Mouse (Mus musculus) stomach, postnatal 0 days (tissue): ENCODE data around the gene Crtc1. TPM values are rescaled to one million over a fixed set of nuclear protein-coding genes. Genes with fewer than 3 reads are reported as not detected.

Experiments
- ATAC-seq: fragments of 200-750 bp; cut with Nextera tagmentation; 2 replicates; pipeline ENCODE4 v1.8.0; 2017; ENCODE audit not compliant: low FRiP score, low TSS enrichment
- DNase-seq: peaks from one replicate; pipeline ENCODE4 v3.0.0-alpha.2; 2016; ENCODE audit warnings: low spot score
- H3K27ac ChIP-seq: fragments of 300-500 bp; sonication (generic); replicated peaks from 2 replicates; pipeline ENCODE4 v1.5.1; 2014; ENCODE audit warnings: mild to moderate bottlenecking, control low read depth
- H3K27me3 ChIP-seq: fragments of 300-500 bp; sonication (generic); 2 replicates; pipeline ENCODE4 v1.6.1; 2014; ENCODE audit warnings: low read length; ENCODE audit not compliant: control insufficient read depth, insufficient read depth
- H3K36me3 ChIP-seq: fragments of 300-500 bp; sonication (generic); 2 replicates; pipeline ENCODE4 v1.6.1; 2014; ENCODE audit warnings: low read length, mixed read lengths; ENCODE audit not compliant: control insufficient read depth, insufficient read depth
- H3K4me1 ChIP-seq: fragments of 300-500 bp; sonication (generic); replicated peaks from 2 replicates; pipeline ENCODE4 v1.6.1; 2014; ENCODE audit warnings: antibody characterized with exemption; ENCODE audit not compliant: control insufficient read depth, insufficient read depth
- H3K4me2 ChIP-seq: fragments of 300-500 bp; sonication (generic); replicated peaks from 2 replicates; pipeline ENCODE4 v1.6.1; 2014; ENCODE audit warnings: low read depth, mild to moderate bottlenecking, control low read depth, moderate library complexity
- H3K4me3 ChIP-seq: fragments of 300-500 bp; sonication (generic); 2 replicates; pipeline ENCODE4 v1.5.1; 2014; ENCODE audit warnings: low read depth, low read length, control low read depth
- H3K9ac ChIP-seq: fragments of 300-500 bp; sonication (generic); 2 replicates; pipeline ENCODE4 v1.6.1; 2014; ENCODE audit warnings: mild to moderate bottlenecking, low read length, control low read depth, mixed read lengths
- H3K9me3 ChIP-seq: fragments of 300-500 bp; sonication (generic); 2 replicates; pipeline ENCODE4 v1.6.1; 2016; ENCODE audit warnings: low read length; ENCODE audit not compliant: control insufficient read depth
- CTCF ChIP-seq: IDR thresholded peaks from 2 replicates; pipeline ENCODE4 v1.5.1; 2016; ENCODE audit warnings: antibody characterized with exemption, low read depth, mild to moderate bottlenecking, moderate library complexity
- EP300 ChIP-seq: optimal IDR thresholded peaks from 2 replicates; pipeline ENCODE3; 2016; ENCODE audit warnings: antibody characterized with exemption
- WGBS: fragments of 180-500 bp; shearing (Covaris S2); extraction: QIAGEN DNeasy Blood & Tissue Kit; methylation state at CpG from one replicate; pipeline ENCODE4 v1.1.7; 2014; 5-methylcytosine and 5-hydroxymethylcytosine counted together
- polyA plus RNA-seq: library from polyadenylated mRNA; unstranded; fragments of >200 nt; fragmentation: Nextera tagmentation; extraction: Ambion mirVana; gene quantifications from 2 replicates; pipeline ENCODE4 v1.2.1, GENCODE M21; 2015

Gene Crtc1
- polyA plus RNA-seq, 1 experiment from 2014 or later: 8.0 TPM

GRCm38 (mm10) chr8:70410281-70410680 lies 29.1 kb downstream of the Crtc1 start:
- WGBS: 91% methylated on average over 5 of the region's 5 CpGs
- no peak for DNase-seq
- H3K9me3 ChIP-seq: no peaks in the 10 kb centered on the region
- no peak for ATAC-seq
- no peak overlapping the region for H3K27ac ChIP-seq
- H3K9ac ChIP-seq: no peak overlapping the region
- 0 out of 2 replicates have a peak, but pooled peaks cover 2% of the 10 kb centered on the region for H3K36me3 ChIP-seq
- no peak for TF ChIP-seq EP300
- TF ChIP-seq CTCF: no peak
- peaks cover 22% of the 10 kb centered on the region for H3K4me1 ChIP-seq
- H3K27me3 ChIP-seq: no peaks in the 10 kb centered on the region
- H3K4me3 ChIP-seq: no peak overlapping the region
- H3K4me2 ChIP-seq: no peak overlapping the region

GRCm38 (mm10) chr8:70409455-70409871 lies 29.9 kb downstream of the Crtc1 start:
- Histone ChIP-seq H3K9me3 (no peaks in the 10 kb centered on the region), H3K27ac (peak overlapping the region; percentile 80), H3K4me3 (no peak overlapping the region), H3K27me3 (no peaks in the 10 kb centered on the region), H3K9ac (no peak overlapping the region), H3K36me3 (0 out of 2 replicates have a peak, but pooled peaks cover 2% of the 10 kb centered on the region), H3K4me1 (peaks cover 22% of the 10 kb centered on the region), H3K4me2 (no peak overlapping the region)
- peak; percentile 54 for ATAC-seq
- WGBS: 18% methylated on average over 9 of the region's 9 CpGs
- DNase-seq: peak; percentile 77
- TF ChIP-seq EP300 (no peak), CTCF (peak; percentile 9; the same call in 1 of the 2 replicates)

GRCm38 (mm10) chr8:70409019-70409418 lies 30.4 kb downstream of the Crtc1 start:
- DNase-seq: peak; percentile 57
- H3K4me2 ChIP-seq: peak overlapping the region; percentile 15
- no peaks in the 10 kb centered on the region for H3K36me3 ChIP-seq
- ATAC-seq: no peak
- no peaks in the 10 kb centered on the region for H3K9me3 ChIP-seq
- 73% methylated on average over 10 of the region's 10 CpGs for WGBS
- peak overlapping the region; percentile 80 for H3K27ac ChIP-seq
- TF ChIP-seq CTCF (no peak), EP300 (no peak)
- H3K27me3 ChIP-seq: no peaks in the 10 kb centered on the region
- no peak overlapping the region; the same call in 1 of the 2 replicates for H3K9ac ChIP-seq
- H3K4me1 ChIP-seq: peaks cover 22% of the 10 kb centered on the region
- no peak overlapping the region for H3K4me3 ChIP-seq

GRCm38 (mm10) chr8:70408301-70408700 lies 31.1 kb downstream of the Crtc1 start:
- DNase-seq (peak; percentile 82), ATAC-seq (peak; percentile 73)
- TF ChIP-seq EP300: no peak
- no peak for TF ChIP-seq CTCF
- Histone ChIP-seq H3K9ac (peak overlapping the region; percentile 18; the same call in 1 of the 2 replicates), H3K36me3 (no peaks in the 10 kb centered on the region), H3K9me3 (no peaks in the 10 kb centered on the region), H3K27ac (peak overlapping the region; percentile 80), H3K4me3 (no peak overlapping the region), H3K4me2 (peak overlapping the region; percentile 15), H3K27me3 (no peaks in the 10 kb centered on the region), H3K4me1 (peaks cover 22% of the 10 kb centered on the region)
- WGBS: 37% methylated on average over 6 of the region's 6 CpGs

GRCm38 (mm10) chr8:70406427-70407069 lies 32.8 kb downstream of the Crtc1 start:
- Histone ChIP-seq H3K36me3 (no peaks in the 10 kb centered on the region), H3K27me3 (no peaks in the 10 kb centered on the region), H3K4me1 (peaks cover 22% of the 10 kb centered on the region), H3K9me3 (no peaks in the 10 kb centered on the region), H3K4me2 (no peak overlapping the region), H3K9ac (peak overlapping the region; percentile 18; the same call in 1 of the 2 replicates), H3K27ac (peak overlapping the region; percentile 35; the same call in 1 of the 2 replicates), H3K4me3 (no peak overlapping the region)
- ATAC-seq (peak; percentile 62), DNase-seq (peak; percentile 72)
- WGBS: 51% methylated on average over 11 of the region's 11 CpGs
- TF ChIP-seq EP300: no peak
- no peak for TF ChIP-seq CTCF

- Histone ChIP-seq H3K27ac (no peak overlapping the region), H3K36me3 (0 out of 2 replicates have a peak, but pooled peaks cover 2% of the 10 kb centered on the region), H3K9me3 (no peaks in the 10 kb centered on the region), H3K27me3 (no peaks in the 10 kb centered on the region), H3K9ac (no peak overlapping the region), H3K4me3 (no peak overlapping the region), H3K4me1 (peaks cover 22% of the 10 kb centered on the region), H3K4me2 (no peak overlapping the region)
- no peak for ATAC-seq
- 31% methylated on average over 7 of the region's 7 CpGs for WGBS
- DNase-seq: no peak
- TF ChIP-seq EP300 (no peak), CTCF (no peak)
Measured at GRCm38 (mm10) chr8:70405189-70405588, 34.2 kb downstream of the Crtc1 start.
